Mouse (Mus musculus) limb, embryonic 12.5 days (tissue): ENCODE data around the gene Wdr24. TPM values are rescaled to one million over a fixed set of nuclear protein-coding genes. Genes with fewer than 3 reads are reported as not detected.

Experiments
- ATAC-seq: fragments of 200-750 bp; cut with Nextera tagmentation; 2 replicates; pipeline ENCODE4 v1.8.0; 2017; ENCODE audit warnings: low read depth, moderate TSS enrichment; ENCODE audit not compliant: insufficient number of reproducible peaks, insufficient read depth, low FRiP score, low TSS enrichment
- H3K27ac ChIP-seq: fragments of 300-500 bp; sonication (generic); 2 replicates; pipeline ENCODE4 v1.5.1; 2016; ENCODE audit warnings: mild to moderate bottlenecking, moderate library complexity
- H3K27me3 ChIP-seq: fragments of 300-500 bp; sonication (generic); 2 replicates; pipeline ENCODE4 v1.6.1; 2016; ENCODE audit warnings: mild to moderate bottlenecking, moderate library complexity
- H3K36me3 ChIP-seq: fragments of 300-500 bp; sonication (generic); 2 replicates; pipeline ENCODE4 v1.6.1; 2016; ENCODE audit warnings: mild to moderate bottlenecking, moderate library complexity
- H3K4me1 ChIP-seq: fragments of 300-500 bp; sonication (generic); replicated peaks from 2 replicates; pipeline ENCODE4 v1.6.1; 2016
- H3K4me2 ChIP-seq: fragments of 300-500 bp; sonication (generic); 2 replicates; pipeline ENCODE4 v1.6.1; 2016; ENCODE audit warnings: mild to moderate bottlenecking, moderate library complexity
- H3K4me3 ChIP-seq: fragments of 300-500 bp; sonication (generic); replicated peaks from 2 replicates; pipeline ENCODE4 v1.5.1; 2016; ENCODE audit warnings: mild to moderate bottlenecking
- H3K9ac ChIP-seq: fragments of 300-500 bp; sonication (generic); replicated peaks from 2 replicates; pipeline ENCODE4 v1.6.1; 2016; ENCODE audit warnings: mild to moderate bottlenecking, moderate library complexity
- H3K9me3 ChIP-seq: fragments of 300-500 bp; sonication (generic); 2 replicates; pipeline ENCODE4 v1.6.1; 2016; ENCODE audit warnings: mild to moderate bottlenecking, moderate library complexity
- WGBS: fragments of 180-500 bp; shearing (Covaris S2); methylation state at CpG from one replicate; pipeline ENCODE4 v1.1.7; 2016; 5-methylcytosine and 5-hydroxymethylcytosine counted together
- microRNA-seq: library from miRNA; unstranded; fragments of <30 nt; microRNA quantifications from one replicate; pipeline ENCODE4, GENCODE M21; 2017
- polyA plus RNA-seq: library from polyadenylated mRNA; unstranded; fragments of >200 nt; fragmentation: Nextera tagmentation; extraction: Ambion mirVana; gene quantifications from 2 replicates; pipeline ENCODE4 v1.2.1, GENCODE M21; 2016

The Wdr24 gene
- polyA plus RNA-seq, 1 experiment from 2014 or later: 30.9 TPM

DNA sequence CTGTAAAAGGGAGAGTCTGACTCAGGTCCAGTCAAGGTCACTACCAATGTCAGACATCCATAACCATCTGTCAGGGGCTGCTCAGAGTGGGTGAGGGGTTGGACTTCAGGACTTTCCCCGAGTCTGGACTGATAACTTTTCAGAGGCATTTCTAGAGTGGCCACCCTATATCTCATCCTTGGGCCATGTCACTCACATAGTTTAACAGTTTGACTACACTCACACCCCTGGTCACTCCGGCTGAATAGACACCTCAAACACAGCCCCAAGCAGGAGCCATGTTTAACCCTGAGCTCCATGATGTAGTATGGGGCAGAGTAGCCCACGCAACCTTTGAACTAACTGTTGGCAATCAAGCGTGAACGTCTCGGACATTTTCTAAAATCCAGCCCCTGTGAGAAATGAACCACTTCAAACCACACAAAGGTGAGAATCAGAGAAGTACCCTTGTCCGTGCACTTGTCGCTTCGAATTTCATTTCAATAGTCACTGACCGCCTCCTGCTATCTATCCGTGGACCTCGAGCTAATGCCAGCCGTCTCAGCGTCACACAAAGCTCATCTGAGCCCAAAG, 50.8 kb downstream of the Wdr24 start:
- peak overlapping the region; percentile 89 for H3K4me2 ChIP-seq
- peaks cover 17% of the 10 kb centered on the region for H3K36me3 ChIP-seq
- no peak for ATAC-seq
- H3K4me1 ChIP-seq: peaks cover 21% of the 10 kb centered on the region
- peak overlapping the region; percentile 46 for H3K9ac ChIP-seq
- H3K4me3 ChIP-seq: peak overlapping the region; percentile 80
- no peaks in the 10 kb centered on the region for H3K9me3 ChIP-seq
- H3K27ac ChIP-seq: peak overlapping the region; percentile 93
- WGBS: 8% methylated on average over 14 of the region's 14 CpGs
- no peaks in the 10 kb centered on the region for H3K27me3 ChIP-seq

DNA sequence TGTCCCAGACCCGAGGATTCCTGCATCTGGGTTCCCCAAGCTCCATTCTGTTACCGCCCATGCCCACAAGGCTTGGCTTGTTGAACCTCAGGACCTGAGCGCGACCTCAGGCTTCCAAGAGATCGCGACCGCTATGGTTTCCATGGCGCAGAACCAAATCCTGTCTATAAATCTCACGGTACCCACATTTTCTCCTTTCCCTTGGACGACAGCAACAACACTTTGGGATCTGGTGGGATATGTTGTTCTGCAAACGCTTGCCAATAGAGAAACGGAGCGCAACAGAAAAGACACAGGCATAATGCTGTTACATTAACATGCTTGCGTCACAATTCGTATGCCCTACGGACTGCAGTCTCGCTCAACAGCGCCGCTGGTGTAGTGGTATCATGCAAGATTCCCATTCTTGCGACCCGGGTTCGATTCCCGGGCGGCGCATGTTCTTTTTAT, 51.3 kb downstream of the Wdr24 start, which contains the start of gene Mettl26:
TSS of gene Mettl26 (plus strand) at position 354 of the 450 bp plus-strand sequence.
- H3K4me2 ChIP-seq: peak within 1 kb of the TSS; percentile 89
- ATAC-seq: peak; percentile 53; the same call in 1 of the 2 replicates
- no peaks in the 10 kb centered on the region for H3K27me3 ChIP-seq
- H3K4me3 ChIP-seq: peak within 1 kb of the TSS; percentile 80
- no peaks in the 10 kb centered on the region for H3K9me3 ChIP-seq
- under 1% methylated on average over 25 of the region's 25 CpGs for WGBS
- peaks cover 21% of the 10 kb centered on the region for H3K4me1 ChIP-seq
- H3K27ac ChIP-seq: peak within 1 kb of the TSS; percentile 93
- H3K9ac ChIP-seq: peak within 1 kb of the TSS; percentile 73
- H3K36me3 ChIP-seq: peaks cover 22% of the 10 kb centered on the region

DNA sequence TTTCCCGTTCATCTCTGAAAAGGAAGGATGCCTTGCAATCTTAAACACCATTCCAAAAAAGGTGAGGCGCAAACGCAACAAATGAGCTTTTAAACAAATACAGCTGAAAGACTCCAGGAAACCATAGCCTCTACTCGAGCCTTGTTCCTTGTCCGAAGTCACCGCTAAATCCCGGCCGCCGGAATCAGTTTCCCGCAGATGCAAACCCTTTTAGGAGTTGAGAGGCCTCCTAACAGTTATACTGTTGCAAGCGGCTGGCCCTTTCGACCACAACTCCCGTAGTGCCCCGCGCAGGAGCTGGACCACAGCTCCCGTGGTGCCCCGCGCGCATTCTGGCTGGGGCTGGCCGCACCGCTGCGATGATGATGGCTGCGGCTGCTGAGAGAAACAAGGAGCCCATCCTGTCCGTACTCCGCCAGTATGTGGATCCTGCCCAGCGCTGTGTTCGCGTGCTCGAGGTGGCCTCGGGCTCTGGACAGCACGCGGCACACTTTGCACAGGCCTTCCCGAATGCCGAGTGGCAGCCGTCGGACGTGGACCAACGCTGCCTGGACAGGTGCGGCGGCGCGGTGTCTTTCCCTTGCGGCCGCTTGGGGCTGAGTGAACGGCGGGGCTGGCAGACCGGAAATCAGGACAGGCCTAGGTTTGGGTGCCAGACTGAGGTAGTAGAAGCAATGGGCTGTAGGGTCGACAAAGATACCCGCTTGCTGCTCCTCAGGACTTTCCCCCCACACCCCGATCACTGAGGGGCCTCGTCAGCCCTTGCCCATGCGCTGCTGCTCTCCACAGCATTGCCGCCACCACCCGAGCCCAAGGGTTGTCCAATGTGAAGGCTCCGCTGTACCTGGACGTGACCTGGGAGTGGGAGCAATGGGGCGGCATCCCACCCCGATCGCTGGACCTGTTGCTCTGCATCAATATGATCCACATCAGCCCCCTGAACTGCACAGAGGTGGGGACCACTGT, 52.0 kb downstream of the Wdr24 start:
- Histone ChIP-seq H3K36me3 (peaks cover 23% of the 10 kb centered on the region), H3K4me1 (peaks cover 26% of the 10 kb centered on the region), H3K4me2 (peak overlapping the region; percentile 89), H3K9me3 (no peaks in the 10 kb centered on the region), H3K4me3 (peak overlapping the region; percentile 80), H3K27me3 (no peaks in the 10 kb centered on the region), H3K27ac (peak overlapping the region; percentile 93), H3K9ac (peak overlapping the region; percentile 73)
- ATAC-seq: peak; percentile 87
- 1% methylated on average over 59 of the region's 59 CpGs for WGBS

DNA sequence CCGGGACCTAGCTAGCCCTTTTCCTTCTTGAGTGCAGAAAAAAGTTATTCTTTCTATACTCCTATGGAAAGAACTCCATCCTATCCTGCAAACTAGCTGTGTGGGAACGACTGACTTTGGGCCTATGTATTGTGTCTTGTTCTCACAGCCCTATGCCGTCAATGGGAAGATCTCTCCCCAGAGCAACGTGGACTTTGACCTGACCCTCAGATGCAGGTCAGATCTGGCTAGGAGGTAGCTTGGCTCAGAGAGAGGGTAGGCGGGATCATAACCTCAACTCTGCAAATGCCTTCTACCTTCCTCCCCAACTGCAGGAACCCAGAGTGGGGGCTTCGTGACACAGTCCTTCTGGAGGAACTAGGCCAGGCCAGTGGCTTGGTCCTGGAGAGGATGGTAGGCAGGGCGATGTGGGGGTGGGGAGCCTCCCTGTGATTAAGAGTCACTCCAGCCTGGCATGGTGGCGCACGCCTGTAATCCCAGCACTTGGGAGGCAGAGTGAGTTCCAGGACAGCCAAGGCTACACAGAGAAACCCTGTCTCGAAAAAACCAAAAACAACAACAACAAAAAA, 53.0 kb downstream of the Wdr24 start:
- peak overlapping the region; percentile 80 for H3K4me3 ChIP-seq
- H3K36me3 ChIP-seq: peaks cover 23% of the 10 kb centered on the region
- peak overlapping the region; percentile 73 for H3K9ac ChIP-seq
- ATAC-seq: no peak
- H3K4me1 ChIP-seq: peaks cover 36% of the 10 kb centered on the region
- H3K27ac ChIP-seq: no peak overlapping the region
- H3K9me3 ChIP-seq: no peaks in the 10 kb centered on the region
- H3K27me3 ChIP-seq: no peaks in the 10 kb centered on the region
- WGBS: 66% methylated on average over 10 of the region's 10 CpGs
- H3K4me2 ChIP-seq: peak overlapping the region; percentile 89

DNA sequence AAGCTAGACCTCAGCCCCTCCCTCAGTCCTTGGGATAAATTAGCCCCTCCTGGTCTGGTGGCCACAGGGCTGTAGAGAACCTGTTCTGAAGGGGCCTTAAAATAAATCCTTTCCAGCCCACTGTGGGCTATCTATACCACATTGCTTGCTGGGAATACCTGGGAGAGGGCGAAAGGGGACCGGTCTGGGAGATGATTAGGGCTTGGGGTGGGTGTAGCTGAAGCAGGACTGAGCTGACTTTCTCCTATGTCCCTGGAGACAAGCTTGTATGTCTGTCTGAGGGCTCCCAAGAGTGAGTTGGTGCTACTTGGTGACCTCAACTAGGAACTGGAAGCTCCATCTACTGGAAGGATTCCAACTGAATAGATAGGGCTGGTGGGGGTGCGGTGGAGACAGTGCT, 53.6 kb downstream of the Wdr24 start:
- no peak overlapping the region for H3K9ac ChIP-seq
- no peak overlapping the region for H3K27ac ChIP-seq
- H3K4me1 ChIP-seq: peaks cover 41% of the 10 kb centered on the region
- no peak for ATAC-seq
- no peak overlapping the region for H3K4me3 ChIP-seq
- H3K4me2 ChIP-seq: 0 out of 2 replicates have a peak overlapping the region, but pooled peaks have one; percentile 89
- peaks cover 28% of the 10 kb centered on the region for H3K36me3 ChIP-seq
- WGBS: 95% methylated on average over 3 of the region's 3 CpGs
- no peaks in the 10 kb centered on the region for H3K27me3 ChIP-seq
- H3K9me3 ChIP-seq: no peaks in the 10 kb centered on the region

DNA sequence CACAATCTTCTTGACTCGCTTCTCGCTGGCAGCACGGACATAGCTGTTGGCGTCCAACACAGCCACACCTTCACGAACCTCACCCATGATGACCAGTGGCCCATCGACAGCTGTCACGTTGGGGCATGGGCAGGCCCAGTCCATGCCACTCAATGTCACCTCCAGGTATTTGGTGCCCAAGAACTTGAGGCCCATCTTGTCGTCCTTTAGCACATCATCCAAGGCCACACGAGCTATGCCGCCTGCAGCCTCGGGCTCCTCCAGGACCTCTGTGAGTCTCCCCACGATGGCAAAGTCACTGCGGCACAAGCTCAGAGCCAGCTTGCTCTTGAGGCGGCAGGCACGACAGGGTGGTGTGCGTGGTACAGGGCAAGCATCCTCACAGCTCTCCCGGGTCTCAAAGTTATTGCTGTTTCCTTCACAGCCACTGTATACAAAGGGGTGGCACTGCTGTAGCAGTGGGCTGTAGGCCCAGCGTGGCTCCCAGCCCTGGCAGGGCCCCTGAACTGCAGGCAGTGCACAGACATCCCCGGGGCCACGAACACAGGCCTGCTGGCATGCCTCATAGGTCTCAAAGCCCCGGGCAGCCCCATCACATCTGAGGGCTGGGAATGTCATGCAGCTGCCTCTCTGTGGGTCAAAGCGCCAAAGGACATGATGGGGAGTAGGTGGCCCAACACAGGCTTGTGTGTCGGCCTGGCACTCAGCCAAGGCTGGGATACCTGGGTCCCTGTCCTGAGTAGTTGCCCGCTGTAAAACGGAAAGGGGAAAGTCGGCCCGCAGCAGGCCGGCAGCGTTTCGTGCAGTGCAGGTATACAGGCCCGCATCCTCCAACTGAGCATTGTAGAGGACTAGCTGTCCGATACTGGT, 54.5 kb downstream of the Wdr24 start:
- Histone ChIP-seq H3K9me3 (no peaks in the 10 kb centered on the region), H3K27me3 (no peaks in the 10 kb centered on the region), H3K4me3 (no peak overlapping the region), H3K9ac (no peak overlapping the region), H3K4me1 (peaks cover 45% of the 10 kb centered on the region), H3K27ac (no peak overlapping the region), H3K36me3 (peaks cover 37% of the 10 kb centered on the region), H3K4me2 (no peak overlapping the region)
- WGBS: 95% methylated on average over 32 of the region's 32 CpGs
- ATAC-seq: no peak

Small RNA genes within 50 kb of the gene (microRNA-seq; reads per million reads assigned to microRNA genes)
- gene Mir3082 (1.4 reads per million), gene Mir6966 (not detected)

Other genes with a start within 250 kb of the Wdr24 start
- gene Lmf1, start 244.5 kb upstream of the Wdr24 start, polyA plus RNA-seq: 27.9 and 28.9 TPM in 2 replicates
- gene Gng13, start 106.5 kb upstream of the Wdr24 start, polyA plus RNA-seq: 0.74 and 1.3 TPM in 2 replicates
- gene Chtf18, start 96.2 kb upstream of the Wdr24 start, polyA plus RNA-seq: 48.3 and 49.5 TPM in 2 replicates
- gene Rpusd1, start 96.0 kb upstream of the Wdr24 start, polyA plus RNA-seq: 21.6 and 22.4 TPM in 2 replicates
- gene Mslnl, start 87.6 kb upstream of the Wdr24 start, polyA plus RNA-seq: not detected in 2 replicates
- gene Msln, start 69.2 kb upstream of the Wdr24 start, polyA plus RNA-seq: 0.44 TPM in 1 of 2 replicates, not detected in the other
- 24.9 TPM in 2 replicates for gene Narfl, start 49.9 kb upstream of the Wdr24 start, polyA plus RNA-seq
- gene Haghl, start 38.0 kb upstream of the Wdr24 start, polyA plus RNA-seq: 89.8 and 97.7 TPM in 2 replicates
- gene Ccdc78, start 37.0 kb upstream of the Wdr24 start, polyA plus RNA-seq: 0.13 and 0.39 TPM in 2 replicates
- 68.3 and 71.7 TPM in 2 replicates for gene Fam173a, start 30.7 kb upstream of the Wdr24 start, polyA plus RNA-seq
- gene AC134908.4, start 28.0 kb upstream of the Wdr24 start, polyA plus RNA-seq: 0.49 TPM in 1 of 2 replicates, not detected in the other
- gene Metrn, start 26.5 kb upstream of the Wdr24 start, polyA plus RNA-seq: 50.5 and 52.1 TPM in 2 replicates
- gene Fbxl16, start 14.5 kb upstream of the Wdr24 start, polyA plus RNA-seq: 2.2 and 2.4 TPM in 2 replicates
- gene Jmjd8, start 5.2 kb downstream of the Wdr24 start, polyA plus RNA-seq: 56.4 and 63.4 TPM in 2 replicates
- 313 TPM in 2 replicates for gene Stub1, start 9.8 kb downstream of the Wdr24 start, polyA plus RNA-seq
- 1.4 and 1.7 TPM in 2 replicates for gene Rhbdl1, start 13.7 kb downstream of the Wdr24 start, polyA plus RNA-seq
- 1.6 and 2.0 TPM in 2 replicates for gene Gm20683, start 18.1 kb downstream of the Wdr24 start, polyA plus RNA-seq
- gene Rhot2, start 21.2 kb downstream of the Wdr24 start, polyA plus RNA-seq: 23.6 and 26.9 TPM in 2 replicates
- gene Wdr90, start 37.9 kb downstream of the Wdr24 start, polyA plus RNA-seq: 37.3 and 45.5 TPM in 2 replicates
- 8.5 and 9.9 TPM in 2 replicates for gene Mcrip2, start 45.1 kb downstream of the Wdr24 start, polyA plus RNA-seq
- gene Mettl26, start 51.4 kb downstream of the Wdr24 start, polyA plus RNA-seq: 56.1 and 60.1 TPM in 2 replicates
- 0.45 and 0.54 TPM in 2 replicates for gene Wfikkn1, start 57.2 kb downstream of the Wdr24 start, polyA plus RNA-seq
- 35.7 and 39.1 TPM in 2 replicates for gene Rab40c, start 96.1 kb downstream of the Wdr24 start, polyA plus RNA-seq
- 47.3 and 52.4 TPM in 2 replicates for gene Pigq, start 121.3 kb downstream of the Wdr24 start, polyA plus RNA-seq
- 0.13 and 0.74 TPM in 2 replicates for gene Nhlrc4, start 121.3 kb downstream of the Wdr24 start, polyA plus RNA-seq
- gene A930017K11Rik, start 128.9 kb downstream of the Wdr24 start, polyA plus RNA-seq: 0.10 and 0.27 TPM in 2 replicates
- gene Capn15, start 162.2 kb downstream of the Wdr24 start, polyA plus RNA-seq: 32.8 and 33.9 TPM in 2 replicates
- gene Rab11fip3, start 245.9 kb downstream of the Wdr24 start, polyA plus RNA-seq: 25.0 and 26.9 TPM in 2 replicates